Mouse (Mus musculus) cerebellum, adult 2 months (tissue): ENCODE measurements around the gene Emp1. TPM values are rescaled to one million over a fixed set of nuclear protein-coding genes. Genes with fewer than 3 reads are reported as not detected.
A peak's percentile ranks its signal among the peaks of the same experiment; 100 is the strongest.

ENCODE experiments used
- DNase-seq, 2 experiments: peaks; one replicate each; pipeline ENCODE4 v3.0.0; 2021
- H3K27ac ChIP-seq: fragments of 200-500 bp; 2 replicates; pipeline ENCODE4 v1.5.1; 2012; ENCODE audit warnings: low read length, control low read depth, inconsistent platforms; ENCODE audit not compliant: insufficient read depth
- H3K27me3 ChIP-seq: fragments of 200-500 bp; 2 replicates; pipeline ENCODE4 v1.6.1; 2012; ENCODE audit warnings: inconsistent platforms, mild to moderate bottlenecking, low read length, moderate library complexity; ENCODE audit not compliant: control insufficient read depth, insufficient read depth
- H3K4me1 ChIP-seq: fragments of 200-500 bp; 2 replicates; pipeline ENCODE4 v1.6.1; 2011; ENCODE audit warnings: low read length; ENCODE audit not compliant: control insufficient read depth, insufficient read depth
- H3K4me3 ChIP-seq: fragments of 200-500 bp; replicated peaks from 2 replicates; pipeline ENCODE3; 2011; ENCODE audit warnings: mild to moderate bottlenecking, low read depth, low read length, control low read depth; ENCODE audit not compliant: insufficient read depth
- CTCF ChIP-seq: fragments of 200-500 bp; IDR thresholded peaks from 2 replicates; pipeline ENCODE4 v1.5.1; 2011; ENCODE audit warnings: low read depth, mild to moderate bottlenecking, control low read depth, low read length, moderate library complexity, borderline replicate concordance; ENCODE audit not compliant: insufficient read depth
- POLR2A ChIP-seq: fragments of 200-500 bp; IDR thresholded peaks from 2 replicates; pipeline ENCODE4 v1.6.1; 2011; ENCODE audit warnings: low read length, control low read depth, borderline replicate concordance; ENCODE audit not compliant: insufficient read depth
- WGBS: fragments of 180-500 bp; shearing (Covaris S2); methylation state at CpG from one replicate; pipeline ENCODE4 v1.1.7; 2018; 5-methylcytosine and 5-hydroxymethylcytosine counted together
- polyA plus RNA-seq: library from polyadenylated mRNA; depleted of rRNA; stranded (reverse); fragments of >200 nt; gene quantifications from 2 replicates; pipeline ENCODE4 v1.2.3, GENCODE M21; 2012

Emp1 gene
- polyA plus RNA-seq, 1 experiment = 1.5 TPM

GRCm38 (mm10) chr6:135368230-135368629 lies 5.9 kb downstream of the Emp1 start:
- no peaks in the 10 kb centered on the region for H3K27me3 ChIP-seq
- TF ChIP-seq POLR2A = no peak
- TF ChIP-seq CTCF = no peak
- no peaks in the 10 kb centered on the region for H3K4me1 ChIP-seq
- peak in 1 of 2 experiments; percentile 12 for DNase-seq
- H3K27ac ChIP-seq = no peak overlapping the region
- no peak overlapping the region for H3K4me3 ChIP-seq
- 18% methylated on average over 6 of the region's 6 CpGs for WGBS

- TF ChIP-seq POLR2A (no peak), CTCF (0 out of 2 replicates have a peak, but pooled peaks have one; percentile 11)
Measured at GRCm38 (mm10) chr6:135369551-135369968, 7.2 kb downstream of the Emp1 start.

GRCm38 (mm10) chr6:135370954-135371353 lies 8.6 kb downstream of the Emp1 start:
- no peak overlapping the region for H3K4me3 ChIP-seq

More at GRCm38 (mm10) chr6:135369551-135369968, 7.2 kb downstream of the Emp1 start:
- Histone ChIP-seq H3K4me3 (no peak overlapping the region), H3K27ac (no peak overlapping the region), H3K4me1 (no peaks in the 10 kb centered on the region), H3K27me3 (no peaks in the 10 kb centered on the region)
- WGBS = 45% methylated on average over 5 of the region's 5 CpGs
- no peak for DNase-seq

GRCm38 (mm10) chr6:135373357-135373756 lies 11.0 kb downstream of the Emp1 start:
- DNase-seq = no peak
- no peaks in the 10 kb centered on the region for H3K4me1 ChIP-seq
- no peak overlapping the region for H3K4me3 ChIP-seq
- 88% methylated on average over 8 of the region's 8 CpGs for WGBS
- no peak overlapping the region for H3K27ac ChIP-seq
- no peaks in the 10 kb centered on the region; the same call in 1 of the 2 replicates for H3K27me3 ChIP-seq
- TF ChIP-seq POLR2A = no peak
- no peak for TF ChIP-seq CTCF

More at GRCm38 (mm10) chr6:135370954-135371353, 8.6 kb downstream of the Emp1 start:
- 90% methylated on average over 6 of the region's 6 CpGs for WGBS
- TF ChIP-seq CTCF (no peak), POLR2A (no peak)
- Histone ChIP-seq H3K27me3 (no peaks in the 10 kb centered on the region), H3K4me1 (no peaks in the 10 kb centered on the region), H3K27ac (no peak overlapping the region)
- DNase-seq = no peak

- H3K27me3 ChIP-seq = no peaks in the 10 kb centered on the region; the same call in 1 of the 2 replicates
- WGBS = 87% methylated on average over 5 of the region's 5 CpGs
- no peak overlapping the region for H3K4me3 ChIP-seq
- no peak for TF ChIP-seq POLR2A
- TF ChIP-seq CTCF = no peak
- H3K27ac ChIP-seq = no peak overlapping the region
- H3K4me1 ChIP-seq = no peaks in the 10 kb centered on the region
- no peak for DNase-seq
Measured at GRCm38 (mm10) chr6:135375818-135376217, 13.5 kb downstream of the Emp1 start.

- 72% methylated on average over 7 of the region's 7 CpGs for WGBS
- TF ChIP-seq POLR2A = no peak
- TF ChIP-seq CTCF = no peak
- no peak overlapping the region for H3K4me3 ChIP-seq
- no peak for DNase-seq
- no peaks in the 10 kb centered on the region for H3K4me1 ChIP-seq
- no peaks in the 10 kb centered on the region; the same call in 1 of the 2 replicates for H3K27me3 ChIP-seq
- no peak overlapping the region for H3K27ac ChIP-seq
Measured at GRCm38 (mm10) chr6:135376248-135376647, 13.9 kb downstream of the Emp1 start.

- H3K4me3 ChIP-seq = peak overlapping the region; percentile 22
- H3K4me1 ChIP-seq = no peaks in the 10 kb centered on the region
- H3K27ac ChIP-seq = no peak overlapping the region
- no peaks in the 10 kb centered on the region; the same call in 1 of the 2 replicates for H3K27me3 ChIP-seq
- DNase-seq = peak; percentile 34 to 47
- WGBS = 21% methylated on average over 16 of the region's 16 CpGs
- TF ChIP-seq CTCF (peak; percentile 75; the same call in 1 of the 2 replicates), POLR2A (no peak)
Measured at GRCm38 (mm10) chr6:135377583-135378319, 15.4 kb downstream of the Emp1 start.

- Histone ChIP-seq H3K4me3 (no peak overlapping the region), H3K4me1 (no peaks in the 10 kb centered on the region), H3K27ac (no peak overlapping the region), H3K27me3 (no peaks in the 10 kb centered on the region)
- no peak for DNase-seq
- TF ChIP-seq CTCF = no peak
- TF ChIP-seq POLR2A = no peak
Measured at GRCm38 (mm10) chr6:135383919-135384318, 21.6 kb downstream of the Emp1 start.
